Mouse (Mus musculus) heart, embryonic 14.5 days (tissue): Measurements from ENCODE around the gene Ccl26. TPM values are rescaled to one million over a fixed set of nuclear protein-coding genes. Genes with fewer than 3 reads are reported as not detected.
A peak's percentile ranks its signal among the peaks of the same experiment; 100 is the strongest.

Experiments used
- ATAC-seq: fragments of 200-750 bp; cut with Nextera tagmentation; 2 replicates; pipeline ENCODE4 v1.8.0; 2017; ENCODE audit warnings: low read depth, moderate TSS enrichment; ENCODE audit not compliant: insufficient number of reproducible peaks, insufficient read depth, low FRiP score
- H3K27ac ChIP-seq, 2 experiments: fragments of 200-500 bp in 1 of 2; fragments of 300-500 bp in 1 of 2; sonication (generic) in 1 of 2; replicated peaks in 1 of 2; 2 replicates each; pipeline ENCODE4 v1.5.1; 2012 to 2014; ENCODE audit warnings: low read depth in 2 of 2, low read length in 2 of 2, control low read depth in 1 of 2, mild to moderate bottlenecking in 1 of 2, mixed read lengths in 1 of 2; ENCODE audit not compliant: control insufficient read depth in 1 of 2, insufficient read depth in 1 of 2
- H3K27me3 ChIP-seq: fragments of 300-500 bp; sonication (generic); 2 replicates; pipeline ENCODE4 v1.6.1; 2014; ENCODE audit warnings: mild to moderate bottlenecking, low read length, control low read depth; ENCODE audit not compliant: control insufficient read depth, insufficient read depth
- H3K36me3 ChIP-seq: fragments of 300-500 bp; sonication (generic); 2 replicates; pipeline ENCODE4 v1.6.1; 2014; ENCODE audit warnings: mild to moderate bottlenecking, control low read depth, low read length, mixed read lengths; ENCODE audit not compliant: control insufficient read depth, insufficient read depth
- H3K4me1 ChIP-seq, 2 experiments: fragments of 200-500 bp in 1 of 2; fragments of 300-500 bp in 1 of 2; sonication (generic) in 1 of 2; 2 replicates each; pipeline ENCODE4 v1.6.1; 2012 to 2014; ENCODE audit warnings: low read length in 2 of 2, control low read depth in 1 of 2, mixed read lengths in 1 of 2; ENCODE audit not compliant: control insufficient read depth in 2 of 2, insufficient read depth in 2 of 2
- H3K4me2 ChIP-seq: fragments of 300-500 bp; sonication (generic); 2 replicates; pipeline ENCODE4 v1.6.1; 2014; ENCODE audit warnings: mild to moderate bottlenecking, low read length
- H3K4me3 ChIP-seq, 2 experiments: fragments of 200-500 bp in 1 of 2; fragments of 300-500 bp in 1 of 2; sonication (generic) in 1 of 2; 2 replicates each; pipeline ENCODE4 v1.5.1; 2012 to 2014; ENCODE audit warnings: low read length in 2 of 2, mild to moderate bottlenecking in 2 of 2, control low read depth in 1 of 2, low read depth in 1 of 2, moderate library complexity in 1 of 2; ENCODE audit not compliant: control insufficient read depth in 1 of 2, insufficient read depth in 1 of 2
- H3K9ac ChIP-seq: fragments of 300-500 bp; sonication (generic); 2 replicates; pipeline ENCODE4 v1.6.1; 2014; ENCODE audit warnings: mild to moderate bottlenecking, low read length
- H3K9me3 ChIP-seq: fragments of 300-500 bp; sonication (generic); 2 replicates; pipeline ENCODE4 v1.6.1; 2016; ENCODE audit warnings: low read length, control low read depth; ENCODE audit not compliant: control insufficient read depth
- WGBS: fragments of 180-500 bp; shearing (Covaris S2); extraction: QIAGEN DNeasy Blood & Tissue Kit; methylation state at CpG from one replicate; pipeline ENCODE4 v1.1.7; 2014; 5-methylcytosine and 5-hydroxymethylcytosine counted together
- polyA plus RNA-seq: library from polyadenylated mRNA; unstranded; fragments of >200 nt; fragmentation: Nextera tagmentation; extraction: Ambion mirVana; gene quantifications from 2 replicates; pipeline ENCODE4 v1.2.1, GENCODE M21; 2014

The Ccl26 gene
- polyA plus RNA-seq, 1 experiment from 2014 or later = not detected

- no peak for ATAC-seq
- Histone ChIP-seq H3K36me3 (no peaks in the 10 kb centered on the region), H3K27ac (no peak overlapping the region), H3K9me3 (no peaks in the 10 kb centered on the region), H3K9ac (no peak overlapping the region), H3K4me2 (no peak overlapping the region), H3K27me3 (no peaks in the 10 kb centered on the region), H3K4me1 (peaks cover 8 to 10% of the 10 kb centered on the region in 2 experiments; a peak in 3 of 4 replicates), H3K4me3 (no peak overlapping the region)
- 59% methylated on average over 4 of the region's 4 CpGs for WGBS
Observed at GRCm38 (mm10) chr5:135537326-135537725, 26.0 kb downstream of the Ccl26 start.

- no peaks in the 10 kb centered on the region for H3K27me3 ChIP-seq
- H3K9me3 ChIP-seq = no peaks in the 10 kb centered on the region
- no peak overlapping the region for H3K4me2 ChIP-seq
- no peak overlapping the region for H3K27ac ChIP-seq
- no peaks in the 10 kb centered on the region for H3K36me3 ChIP-seq
- ATAC-seq = no peak
- no peak overlapping the region for H3K9ac ChIP-seq
- no peak overlapping the region for H3K4me3 ChIP-seq
- H3K4me1 ChIP-seq = peaks cover 8 to 16% of the 10 kb centered on the region in 2 experiments; a peak in 3 of 4 replicates
Observed at GRCm38 (mm10) chr5:135535867-135536266, 27.5 kb downstream of the Ccl26 start.

- Histone ChIP-seq H3K36me3 (no peaks in the 10 kb centered on the region), H3K4me1 (peaks cover 11 to 21% of the 10 kb centered on the region in 2 experiments), H3K27ac (peak overlapping the region; percentile 61), H3K27me3 (no peaks in the 10 kb centered on the region), H3K9me3 (no peaks in the 10 kb centered on the region), H3K9ac (no peak overlapping the region), H3K4me2 (0 out of 2 replicates have a peak overlapping the region, but pooled peaks have one; percentile 12), H3K4me3 (no peak overlapping the region)
- ATAC-seq = peak; percentile 31; the same call in 1 of the 2 replicates
- whole genome bisulfite sequencing = 53% methylated on average over 10 of the region's 10 CpGs
Observed at GRCm38 (mm10) chr5:135533431-135533830, 29.9 kb downstream of the Ccl26 start.

- peaks cover 7% of the 10 kb centered on the region; the same call in 1 of the 2 replicates for H3K36me3 ChIP-seq
- ATAC-seq = no peak
- no peak overlapping the region for H3K4me2 ChIP-seq
- no peaks in the 10 kb centered on the region for H3K27me3 ChIP-seq
- peaks cover 9 to 23% of the 10 kb centered on the region in 2 experiments for H3K4me1 ChIP-seq
- no peak overlapping the region for H3K9ac ChIP-seq
- no peaks in the 10 kb centered on the region for H3K9me3 ChIP-seq
- H3K4me3 ChIP-seq = no peak overlapping the region
- 72% methylated on average over 11 of the region's 11 CpGs for WGBS
- H3K27ac ChIP-seq = no peak overlapping the region
Observed at GRCm38 (mm10) chr5:135531306-135531845, 32.0 kb downstream of the Ccl26 start.

GRCm38 (mm10) chr5:135529964-135530363 lies 33.4 kb downstream of the Ccl26 start:
- Histone ChIP-seq H3K9me3 (no peaks in the 10 kb centered on the region), H3K36me3 (peaks cover 7% of the 10 kb centered on the region; the same call in 1 of the 2 replicates), H3K4me2 (no peak overlapping the region), H3K9ac (no peak overlapping the region), H3K4me1 (peaks cover 17 to 34% of the 10 kb centered on the region in 2 experiments), H3K27me3 (no peaks in the 10 kb centered on the region), H3K4me3 (no peak overlapping the region), H3K27ac (no peak overlapping the region)
- WGBS = 48% methylated on average over 2 of the region's 2 CpGs
- ATAC-seq = no peak

- Histone ChIP-seq H3K27ac (no peak overlapping the region), H3K27me3 (no peaks in the 10 kb centered on the region), H3K36me3 (peaks cover 7% of the 10 kb centered on the region; the same call in 1 of the 2 replicates), H3K9ac (no peak overlapping the region), H3K4me3 (no peak overlapping the region), H3K9me3 (no peaks in the 10 kb centered on the region), H3K4me1 (peaks cover 24 to 41% of the 10 kb centered on the region in 2 experiments), H3K4me2 (no peak overlapping the region)
- ATAC-seq = no peak
- 80% methylated on average over 3 of the region's 3 CpGs for WGBS
Observed at GRCm38 (mm10) chr5:135529310-135529709, 34.1 kb downstream of the Ccl26 start.

- no peak overlapping the region for H3K27ac ChIP-seq
- no peak for ATAC-seq
Observed at GRCm38 (mm10) chr5:135527986-135528385, 35.4 kb downstream of the Ccl26 start.

More at GRCm38 (mm10) chr5:135527986-135528385, 35.4 kb downstream of the Ccl26 start:
- Histone ChIP-seq H3K9me3 (no peaks in the 10 kb centered on the region), H3K4me3 (no peak overlapping the region), H3K9ac (no peak overlapping the region), H3K36me3 (peaks cover 7% of the 10 kb centered on the region; the same call in 1 of the 2 replicates), H3K4me1 (peaks cover 22 to 37% of the 10 kb centered on the region in 2 experiments), H3K4me2 (no peak overlapping the region), H3K27me3 (no peaks in the 10 kb centered on the region)
- WGBS = 63% methylated on average over 7 of the region's 7 CpGs
